Mouse (Mus musculus) limb, embryonic 14.5 days (tissue): ENCODE data around the gene Larp1b. TPM values are rescaled to one million over a fixed set of nuclear protein-coding genes. Genes with fewer than 3 reads are reported as not detected.

Experiments
- ATAC-seq: fragments of 200-750 bp; cut with Nextera tagmentation; 2 replicates; pipeline ENCODE4 v1.8.0; 2017; ENCODE audit warnings: low read depth, moderate number of reproducible peaks, moderate TSS enrichment; ENCODE audit not compliant: low FRiP score
- DNase-seq: peaks from one replicate; pipeline ENCODE4 v3.0.0-alpha.2; 2015; ENCODE audit warnings: low spot score
- H3K27ac ChIP-seq: fragments of 300-500 bp; sonication (generic); replicated peaks from 2 replicates; pipeline ENCODE4 v1.5.1; 2014; ENCODE audit warnings: low read depth, mild to moderate bottlenecking, low read length, moderate library complexity, mixed read lengths
- H3K27me3 ChIP-seq: fragments of 300-500 bp; sonication (generic); 2 replicates; pipeline ENCODE4 v1.6.1; 2014; ENCODE audit warnings: low read length, mixed read lengths; ENCODE audit not compliant: control insufficient read depth, insufficient read depth
- H3K36me3 ChIP-seq: fragments of 300-500 bp; sonication (generic); 2 replicates; pipeline ENCODE4 v1.6.1; 2014; ENCODE audit warnings: mild to moderate bottlenecking, low read length, moderate library complexity, mixed read lengths; ENCODE audit not compliant: control insufficient read depth, insufficient read depth
- H3K4me1 ChIP-seq: fragments of 300-500 bp; sonication (generic); 2 replicates; pipeline ENCODE4 v1.6.1; 2014; ENCODE audit warnings: antibody characterized with exemption, low read length, mixed read lengths; ENCODE audit not compliant: control insufficient read depth, insufficient read depth
- H3K4me2 ChIP-seq: fragments of 300-500 bp; sonication (generic); replicated peaks from 2 replicates; pipeline ENCODE4 v1.6.1; 2014; ENCODE audit warnings: low read depth, mild to moderate bottlenecking, low read length, moderate library complexity; ENCODE audit not compliant: severe bottlenecking
- H3K4me3 ChIP-seq: fragments of 300-500 bp; sonication (generic); replicated peaks from 2 replicates; pipeline ENCODE4 v1.5.1; 2014; ENCODE audit warnings: low read length
- H3K9ac ChIP-seq: fragments of 300-500 bp; sonication (generic); 2 replicates; pipeline ENCODE4 v1.6.1; 2014; ENCODE audit warnings: mild to moderate bottlenecking, low read depth, low read length, moderate library complexity; ENCODE audit not compliant: severe bottlenecking
- H3K9me3 ChIP-seq: fragments of 300-500 bp; sonication (generic); 2 replicates; pipeline ENCODE4 v1.6.1; 2016; ENCODE audit warnings: low read length; ENCODE audit not compliant: control insufficient read depth
- POLR2A ChIP-seq: fragments of 200-500 bp; IDR thresholded peaks from 2 replicates; pipeline ENCODE4 v1.8.0; 2012; ENCODE audit warnings: inconsistent platforms, mild to moderate bottlenecking, moderate library complexity, borderline replicate concordance; ENCODE audit not compliant: insufficient read depth, insufficient read length; ENCODE audit errors: extremely low read depth
- WGBS: fragments of 180-500 bp; shearing (Covaris S2); extraction: QIAGEN DNeasy Blood & Tissue Kit; methylation state at CpG from one replicate; pipeline ENCODE4 v1.1.7; 2014; 5-methylcytosine and 5-hydroxymethylcytosine counted together
- polyA plus RNA-seq, 2 experiments: library from polyadenylated mRNA; depleted of rRNA in 1 of 2; stranded (reverse) in 1 of 2; unstranded in 1 of 2; fragments of >200 nt; fragmentation: Nextera tagmentation in 1 of 2; extraction: Ambion mirVana in 1 of 2; gene quantifications; 2 replicates each; pipeline versions ENCODE4 v1.2.1 to v1.2.3; 2012 to 2014

The Larp1b gene
- polyA plus RNA-seq, 2 experiments: 2.0 to 3.5 TPM

DNA sequence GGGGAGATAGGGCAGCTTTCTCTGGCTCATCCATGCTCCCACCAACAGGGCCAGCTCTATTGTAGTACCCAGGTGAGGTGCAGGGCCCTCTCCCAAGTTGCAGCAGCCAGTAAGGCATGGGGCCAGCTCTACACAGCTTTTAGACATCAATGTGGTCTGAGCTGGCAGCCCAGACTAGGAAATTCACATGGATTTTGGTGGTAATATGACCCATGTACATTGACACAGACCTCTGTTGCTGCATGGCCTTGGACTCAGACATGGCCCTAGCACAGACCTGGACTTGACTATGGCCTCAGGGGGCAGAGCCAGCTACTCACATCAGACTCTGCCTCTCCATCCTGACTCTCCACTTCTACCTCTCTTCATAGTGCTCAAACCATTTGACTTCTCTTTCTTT, 9.2 kb downstream of the Larp1b start:
- no peaks in the 10 kb centered on the region for H3K27me3 ChIP-seq
- no peaks in the 10 kb centered on the region for H3K36me3 ChIP-seq
- no peak overlapping the region for H3K4me3 ChIP-seq
- no peak for ATAC-seq
- TF ChIP-seq POLR2A: no peak
- no peaks in the 10 kb centered on the region for H3K9me3 ChIP-seq
- DNase-seq: no peak
- H3K9ac ChIP-seq: no peak overlapping the region
- no peaks in the 10 kb centered on the region for H3K4me1 ChIP-seq
- no peak overlapping the region for H3K4me2 ChIP-seq
- H3K27ac ChIP-seq: no peak overlapping the region

GRCm38 (mm10) chr3:40980758-40981157, 31.1 kb downstream of the Larp1b start:
- Histone ChIP-seq H3K27ac (no peak overlapping the region), H3K9me3 (no peaks in the 10 kb centered on the region), H3K36me3 (no peaks in the 10 kb centered on the region), H3K4me1 (no peaks in the 10 kb centered on the region), H3K9ac (no peak overlapping the region), H3K27me3 (no peaks in the 10 kb centered on the region), H3K4me2 (no peak overlapping the region), H3K4me3 (no peak overlapping the region)
- TF ChIP-seq POLR2A: no peak
- ATAC-seq (no peak), DNase-seq (no peak)

GRCm38 (mm10) chr3:40987539-40987938, 37.9 kb downstream of the Larp1b start:
- H3K4me3 ChIP-seq: no peak overlapping the region
- no peaks in the 10 kb centered on the region for H3K4me1 ChIP-seq
- H3K4me2 ChIP-seq: no peak overlapping the region
- 81% methylated on average over 5 of the region's 5 CpGs for WGBS
- H3K9me3 ChIP-seq: no peaks in the 10 kb centered on the region
- ATAC-seq (no peak), DNase-seq (no peak)
- no peaks in the 10 kb centered on the region for H3K36me3 ChIP-seq
- H3K9ac ChIP-seq: no peak overlapping the region
- H3K27ac ChIP-seq: no peak overlapping the region
- TF ChIP-seq POLR2A: no peak
- H3K27me3 ChIP-seq: no peaks in the 10 kb centered on the region

DNA sequence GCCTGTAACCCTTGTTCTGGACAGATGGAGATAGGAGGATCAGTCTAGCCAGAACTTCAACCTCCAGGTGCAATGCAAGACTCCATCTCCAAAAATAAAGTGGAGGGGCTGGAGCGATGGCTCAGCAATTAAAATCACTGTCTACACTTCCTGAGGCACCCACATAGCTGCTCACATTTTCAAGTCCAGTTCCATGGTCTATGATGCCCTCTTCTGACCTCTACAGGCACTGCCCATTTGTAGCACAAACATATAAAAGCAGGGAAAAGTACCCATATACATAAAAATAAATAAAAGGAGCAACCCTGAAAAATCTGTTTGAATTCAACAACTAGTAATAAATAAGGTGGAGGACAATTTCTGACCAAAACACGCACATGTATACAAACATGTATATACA, 39.1 kb downstream of the Larp1b start:
- ATAC-seq (no peak), DNase-seq (no peak)
- H3K9ac ChIP-seq: no peak overlapping the region
- no peak overlapping the region for H3K4me2 ChIP-seq
- no peak for TF ChIP-seq POLR2A
- no peaks in the 10 kb centered on the region for H3K36me3 ChIP-seq
- H3K27ac ChIP-seq: no peak overlapping the region
- no peaks in the 10 kb centered on the region for H3K9me3 ChIP-seq
- no peak overlapping the region for H3K4me3 ChIP-seq
- WGBS: 68% methylated on average over 2 of the region's 2 CpGs
- no peaks in the 10 kb centered on the region for H3K27me3 ChIP-seq
- no peaks in the 10 kb centered on the region for H3K4me1 ChIP-seq

DNA sequence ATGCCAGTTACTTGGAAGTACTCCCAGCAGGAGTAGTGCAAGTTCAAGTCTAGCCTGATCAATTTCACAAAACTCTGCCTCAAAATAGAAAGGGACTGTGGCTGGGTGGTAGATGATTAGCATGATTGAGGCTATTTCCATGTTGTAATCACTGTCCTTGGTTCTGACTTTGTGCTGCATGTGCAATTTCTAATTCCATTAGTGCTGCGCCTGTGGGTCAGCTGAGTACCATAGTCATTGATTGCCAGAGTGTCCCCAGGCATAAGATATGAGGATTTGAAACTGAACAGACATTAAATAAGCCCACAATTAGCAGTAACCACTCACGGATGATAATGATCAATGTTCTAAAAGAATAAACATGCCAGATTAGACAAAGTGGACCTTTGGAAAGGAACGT, 41.9 kb downstream of the Larp1b start:
- no peak for DNase-seq

GRCm38 (mm10) chr3:40995161-40995560, 45.5 kb downstream of the Larp1b start:
- no peak for ATAC-seq
- no peak overlapping the region for H3K9ac ChIP-seq
- no peak overlapping the region for H3K27ac ChIP-seq
- no peaks in the 10 kb centered on the region for H3K36me3 ChIP-seq
- H3K4me3 ChIP-seq: no peak overlapping the region
- 90% methylated on average over 1 of the region's 1 CpGs for WGBS
- no peak for DNase-seq
- no peaks in the 10 kb centered on the region for H3K27me3 ChIP-seq
- TF ChIP-seq POLR2A: no peak
- no peak overlapping the region for H3K4me2 ChIP-seq
- no peaks in the 10 kb centered on the region for H3K4me1 ChIP-seq
- no peaks in the 10 kb centered on the region for H3K9me3 ChIP-seq

More for the DNA sequence above, 41.9 kb downstream of the Larp1b start:
- no peak for ATAC-seq
- WGBS: 76% methylated on average over 3 of the region's 3 CpGs
- Histone ChIP-seq H3K4me3 (no peak overlapping the region), H3K9me3 (no peaks in the 10 kb centered on the region), H3K4me2 (no peak overlapping the region), H3K36me3 (no peaks in the 10 kb centered on the region), H3K9ac (no peak overlapping the region), H3K27ac (no peak overlapping the region), H3K4me1 (no peaks in the 10 kb centered on the region), H3K27me3 (no peaks in the 10 kb centered on the region)
- no peak for TF ChIP-seq POLR2A
